In the genomic region with DNA sequence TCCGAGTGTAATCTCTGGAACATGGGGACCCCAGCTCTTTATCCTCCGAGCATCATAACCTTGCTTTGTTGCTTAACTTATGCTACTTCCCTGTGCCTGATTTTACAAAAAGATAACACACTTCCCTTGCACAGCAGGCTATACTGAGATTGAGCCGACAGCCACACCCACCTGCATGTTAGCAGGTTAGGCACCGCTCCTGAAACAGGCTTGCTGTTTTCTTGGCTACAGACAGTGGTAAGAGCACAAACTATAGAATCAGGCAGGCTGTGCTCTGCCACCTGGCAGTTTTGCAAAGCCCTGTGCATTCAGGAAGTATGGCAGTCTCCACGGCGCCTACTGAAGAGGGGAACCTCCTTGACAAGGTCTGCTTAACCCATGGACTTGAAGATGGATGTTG, we compare ENCODE assay signal across 33 mouse cellular contexts.
"Had no signal": no experiment of that assay in that cellular context is flagged by ENCODE, and none has a peak within 500 bp of the region (broad histone marks: within the 10 kb centered on the region; RNA-seq: fewer than 3 reads in every experiment).

No protein-coding gene starts in this region.

- H3K4me1 ChIP-seq: heart, embryonic 15.5 days; hindbrain, embryonic 10.5 days; hindbrain, embryonic 12.5 days; hindbrain, embryonic 15.5 days; intestine, embryonic 15.5 days had no signal

- H3K9ac ChIP-seq: heart, embryonic 13.5 days; heart, embryonic 15.5 days; hindbrain, embryonic 12.5 days; hindbrain, embryonic 13.5 days; hindbrain, embryonic 14.5 days; hindbrain, embryonic 15.5 days; intestine, embryonic 15.5 days; kidney, embryonic 15.5 days had no signal

- H3K4me3 ChIP-seq: heart, embryonic 13.5 days; heart, embryonic 15.5 days; hindbrain, embryonic 10.5 days; hindbrain, embryonic 12.5 days; hindbrain, embryonic 13.5 days; hindbrain, embryonic 15.5 days; intestine, embryonic 15.5 days; kidney, embryonic 15.5 days; layer of hippocampus, adult 2 months; left cerebral cortex, adult 2 months had no signal

- ATAC-seq: hindbrain, embryonic 16.5 days; hindbrain, postnatal 0 days; inflammation-experienced regulatory T-cells, adult 6 months; intestine, embryonic 15.5 days; intestine, embryonic 16.5 days; intestine, postnatal 0 days had no signal

- DNase-seq: heart, postnatal 10 days; heart, postnatal 14 days; heart, postnatal 36 days; heart, postnatal 4 days; kidney, adult 11 months; kidney, adult 18-20 months; kidney, adult 2 months; kidney, adult 8-10 months; kidney, adult 9 months; kidney, postnatal 10 days; kidney, postnatal 14 days; kidney, postnatal 25 days; kidney, postnatal 36 days; kidney, postnatal 4 days; layer of hippocampus, adult 9-11 months; layer of hippocampus, postnatal 36 days had no signal

- H3K36me3 ChIP-seq: heart, embryonic 13.5 days; heart, embryonic 15.5 days; hindbrain, embryonic 10.5 days; hindbrain, embryonic 12.5 days; hindbrain, embryonic 13.5 days; hindbrain, embryonic 15.5 days; intestine, embryonic 15.5 days; kidney, embryonic 15.5 days had no signal

- H3K27me3 ChIP-seq: heart, embryonic 13.5 days; heart, embryonic 15.5 days; hindbrain, embryonic 12.5 days; hindbrain, embryonic 13.5 days; hindbrain, embryonic 15.5 days; intestine, embryonic 15.5 days; kidney, embryonic 15.5 days had no signal

- H3K27ac ChIP-seq: heart, embryonic 13.5 days; heart, embryonic 15.5 days; hindbrain, embryonic 10.5 days; hindbrain, embryonic 12.5 days; hindbrain, embryonic 13.5 days; hindbrain, embryonic 14.5 days; hindbrain, embryonic 15.5 days; hindbrain, postnatal 0 days; intestine, embryonic 15.5 days; kidney, embryonic 15.5 days; kidney, postnatal 0 days; layer of hippocampus, adult 2 months; left cerebral cortex, adult 2 months had no signal
